Mouse (Mus musculus) MEL (cell line): ENCODE data around the gene Tmem82.

Experiments
- CHD1 ChIP-seq: IDR thresholded peaks from 2 replicates; pipeline ENCODE4 v1.6.1; 2012; ENCODE audit warnings: low read depth, mild to moderate bottlenecking, inconsistent platforms, low read length, improper control_type of control experiment
- MYB ChIP-seq: IDR thresholded peaks from 2 replicates; pipeline ENCODE4 v1.6.1; 2011; ENCODE audit warnings: mild to moderate bottlenecking, low read depth, low read length, improper control_type of control experiment
- SIN3A ChIP-seq: IDR thresholded peaks from 2 replicates; pipeline ENCODE4 v1.6.1; 2012; ENCODE audit warnings: low read length, improper control_type of control experiment, inconsistent platforms

DNA sequence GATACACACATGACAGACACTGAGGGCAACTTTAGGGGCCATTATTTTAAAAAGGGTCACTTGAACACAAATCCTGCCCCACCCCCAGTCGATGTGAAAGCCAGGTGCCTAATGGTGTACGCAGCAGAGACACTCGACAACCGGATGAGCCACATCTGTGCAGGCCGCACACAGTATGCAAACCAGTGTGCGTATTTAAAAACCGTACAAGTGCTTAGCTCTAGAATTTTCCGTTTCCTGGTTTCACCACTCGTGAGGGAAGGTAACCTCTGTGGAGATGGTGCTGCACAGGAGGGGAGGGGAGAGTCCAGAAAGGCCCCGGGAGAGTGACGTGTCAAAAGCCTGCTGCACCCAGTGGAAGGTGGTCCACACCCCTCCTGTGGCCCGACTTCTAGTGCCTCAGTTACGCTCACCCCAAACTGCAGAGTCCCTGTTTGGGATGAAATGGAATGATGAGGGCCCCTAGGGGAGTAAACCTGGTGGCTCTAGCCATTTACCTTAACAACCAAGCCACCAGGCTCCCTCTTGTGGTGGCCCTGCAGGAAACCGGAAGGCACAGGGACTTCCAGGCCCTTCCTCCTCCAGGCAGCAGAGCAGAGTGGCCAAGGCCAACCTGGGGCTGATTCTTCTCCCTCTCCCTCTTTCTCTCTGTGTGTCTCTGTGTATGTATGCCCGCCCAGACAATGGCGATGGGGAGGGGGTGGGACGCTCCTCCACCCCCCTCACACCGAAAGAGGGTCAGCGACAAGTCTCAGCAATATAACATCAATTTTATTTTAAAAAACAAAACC lies 6.7 kb upstream of the Tmem82 start:
- TF ChIP-seq CHD1 = no peak
- no peak for TF ChIP-seq SIN3A
- no peak for TF ChIP-seq MYB
